ENCODE assay signal across 12 mouse cellular contexts in the genomic region with DNA sequence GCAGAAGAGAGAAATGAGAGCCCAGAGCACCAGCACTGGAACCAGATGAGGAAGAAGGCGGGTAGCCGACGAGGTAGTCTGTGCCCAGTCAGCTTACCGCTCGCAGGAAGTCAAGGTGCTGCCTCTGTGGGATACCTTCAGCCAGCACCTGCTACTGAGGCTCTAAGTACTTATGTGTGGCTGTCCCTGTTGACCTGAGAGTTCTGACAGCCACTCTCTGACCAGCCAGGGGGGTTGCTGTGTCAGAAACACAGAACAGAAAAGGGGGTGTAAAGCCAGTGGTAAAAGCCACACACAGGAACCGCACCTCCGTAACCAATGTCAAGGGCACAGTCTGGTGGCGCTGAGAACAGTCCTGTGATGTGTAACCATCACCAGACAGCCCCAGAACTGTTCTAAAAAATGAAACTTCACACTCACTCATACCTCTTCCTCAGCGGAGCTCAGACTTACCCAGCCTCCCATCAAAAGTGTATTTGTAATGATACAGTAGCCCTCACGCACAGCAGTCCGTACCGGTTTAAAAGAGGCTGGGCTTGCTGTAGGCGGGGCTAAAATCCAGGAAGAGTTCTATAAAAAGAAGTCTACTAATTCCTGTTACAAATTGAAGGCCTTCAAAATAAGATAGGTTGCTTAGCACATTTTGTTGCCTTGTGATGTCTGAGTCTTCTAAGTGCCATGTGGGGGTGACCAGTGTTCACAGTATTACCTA.
DNase-seq lines count a peak whose midpoint lies in the region; ATAC-seq and TF ChIP-seq lines count a peak whose summit lies in the region.
"Had no signal": no experiment of that assay in that cellular context is flagged by ENCODE, and none has a peak within 500 bp of the region (broad histone marks: within the 10 kb centered on the region; RNA-seq: fewer than 3 reads in every experiment).

No protein-coding gene starts in this region.

- TF ChIP-seq EP300 in heart, postnatal 0 days (IDR thresholded peaks at IDR 0.05; ENCODE audit: low read depth): no peak

- 61% methylated on average over 13 of the region's 13 CpGs for WGBS in heart, embryonic 16.5 days
- WGBS in heart, postnatal 0 days: 49% methylated on average over 13 of the region's 13 CpGs
- WGBS in forebrain, embryonic 14.5 days: 88% methylated on average over 13 of the region's 13 CpGs

- H3K27me3 ChIP-seq in heart, embryonic 16.5 days (ENCODE audit: control insufficient read depth, insufficient read depth, low read length): no peaks in the 10 kb centered on the region
- no peaks in the 10 kb centered on the region for H3K27me3 ChIP-seq in E14TG2a.4 (ENCODE audit: insufficient read depth, low read length)
- H3K27me3 ChIP-seq in heart, postnatal 0 days (ENCODE audit: control insufficient read depth, insufficient read depth, low read length): no peaks in the 10 kb centered on the region
- no peaks in the 10 kb centered on the region for H3K27me3 ChIP-seq in forebrain, embryonic 14.5 days (replicated peaks; ENCODE audit: control insufficient read depth, insufficient read depth, low read length)
- H3K27me3 ChIP-seq: intestine, embryonic 15.5 days; midbrain, embryonic 13.5 days; neural tube, embryonic 12.5 days had no signal

- peak overlapping the region; percentile 28 for H3K4me2 ChIP-seq in heart, embryonic 16.5 days (ENCODE audit: low read depth, low read length)
- peak overlapping the region; percentile 17; the same call in 1 of the 2 replicates for H3K4me2 ChIP-seq in heart, postnatal 0 days (ENCODE audit: low read depth, low read length)
- H3K4me2 ChIP-seq in forebrain, embryonic 14.5 days (ENCODE audit: low read length): no peak overlapping the region
- H3K4me2 ChIP-seq: intestine, embryonic 15.5 days; midbrain, embryonic 13.5 days; neural tube, embryonic 12.5 days had no signal

- intact Hi-C loops in heart, postnatal 25 days (cut with DNase I): no loop called here

- DNase-seq in heart, postnatal 25 days (ENCODE audit: low spot score): no peak
- DNase-seq in heart, postnatal 0 days (ENCODE audit: low spot score): peak; percentile 64
- DNase-seq in forebrain, embryonic 14.5 days (ENCODE audit: low spot score): no peak
- no peak for DNase-seq in thymus, postnatal 25 days
- DNase-seq: kidney, postnatal 14 days had no signal

- H3K36me3 ChIP-seq in heart, embryonic 16.5 days (ENCODE audit: control insufficient read depth, insufficient read depth): peaks cover 4% of the 10 kb centered on the region; the same call in 1 of the 2 replicates
- H3K36me3 ChIP-seq in E14TG2a.4 (ENCODE audit: insufficient read depth, low read length): peaks cover 62% of the 10 kb centered on the region
- H3K36me3 ChIP-seq in heart, postnatal 0 days (replicated peaks; ENCODE audit: control insufficient read depth, insufficient read depth, low read length): no peaks in the 10 kb centered on the region
- H3K36me3 ChIP-seq in forebrain, embryonic 14.5 days (ENCODE audit: control insufficient read depth, insufficient read depth, low read length): no peaks in the 10 kb centered on the region
- H3K36me3 ChIP-seq: intestine, embryonic 15.5 days; midbrain, embryonic 13.5 days; neural tube, embryonic 12.5 days had no signal

- peak overlapping the region; percentile 83 for H3K27ac ChIP-seq in heart, embryonic 16.5 days (ENCODE audit: low read length)
- peak overlapping the region; percentile 87 for H3K27ac ChIP-seq in heart, postnatal 0 days (ENCODE audit: low read depth)
- no peak overlapping the region for H3K27ac ChIP-seq in forebrain, embryonic 14.5 days (ENCODE audit: low read depth, low read length)
- H3K27ac ChIP-seq: hindbrain, embryonic 10.5 days; intestine, embryonic 15.5 days; midbrain, embryonic 13.5 days; neural tube, embryonic 12.5 days had no signal

- peaks cover 62% of the 10 kb centered on the region for H3K4me1 ChIP-seq in heart, embryonic 16.5 days (ENCODE audit: control insufficient read depth, insufficient read depth, low read length)
- peaks cover 92% of the 10 kb centered on the region for H3K4me1 ChIP-seq in E14TG2a.4 (replicated peaks; ENCODE audit: low read depth, low read length)
- peaks cover 61% of the 10 kb centered on the region for H3K4me1 ChIP-seq in heart, postnatal 0 days (ENCODE audit: control insufficient read depth, insufficient read depth)
- H3K4me1 ChIP-seq in forebrain, embryonic 14.5 days (ENCODE audit: control insufficient read depth, insufficient read depth, low read length): 0 out of 2 replicates have a peak, but pooled peaks cover 2% of the 10 kb centered on the region
- H3K4me1 ChIP-seq: midbrain, embryonic 13.5 days had no signal

- no peak for ATAC-seq in heart, embryonic 16.5 days (replicated peaks; ENCODE audit: extremely low read depth, insufficient read depth, low FRiP score)
- peak; percentile 55; the same call in 1 of the 2 replicates for ATAC-seq in heart, postnatal 0 days (ENCODE audit: insufficient read depth, low read depth)
- ATAC-seq in monocyte, adult 5-6 weeks (replicated peaks; ENCODE audit: insufficient number of reproducible peaks, low FRiP score, low TSS enrichment, poor library complexity, severe bottlenecking): peak; percentile 34; the same call in 1 of the 2 replicates
- ATAC-seq in forebrain, embryonic 14.5 days: no peak
- ATAC-seq: intestine, embryonic 15.5 days; midbrain, embryonic 13.5 days had no signal

- H3K9ac ChIP-seq in heart, embryonic 16.5 days (ENCODE audit: low read length): peak overlapping the region; percentile 41; the same call in 1 of the 2 replicates
- H3K9ac ChIP-seq in heart, postnatal 0 days (replicated peaks; ENCODE audit: low read depth, low read length): no peak overlapping the region
- no peak overlapping the region for H3K9ac ChIP-seq in forebrain, embryonic 14.5 days (ENCODE audit: low read length)
- H3K9ac ChIP-seq: intestine, embryonic 15.5 days; midbrain, embryonic 13.5 days; neural tube, embryonic 12.5 days had no signal

- no peak overlapping the region for H3K4me3 ChIP-seq in heart, embryonic 16.5 days (ENCODE audit: low read length)
- peak overlapping the region; percentile 10; the same call in 1 of the 2 replicates for H3K4me3 ChIP-seq in E14TG2a.4 (replicated peaks; ENCODE audit: low read length)
- no peak overlapping the region for H3K4me3 ChIP-seq in heart, postnatal 0 days (ENCODE audit: low read depth, low read length)
- H3K4me3 ChIP-seq in forebrain, embryonic 14.5 days (ENCODE audit: low read depth, low read length): no peak overlapping the region
- H3K4me3 ChIP-seq: hindbrain, embryonic 10.5 days; intestine, embryonic 15.5 days; midbrain, embryonic 13.5 days; neural tube, embryonic 12.5 days had no signal

- TF ChIP-seq CTCF in E14TG2a.4 (conservative IDR thresholded peaks at IDR 0.05; ENCODE audit: low read length): no peak
- no peak for TF ChIP-seq CTCF in heart, postnatal 0 days (IDR thresholded peaks at IDR 0.05; ENCODE audit: low read depth)

- H3K9me3 ChIP-seq in heart, embryonic 16.5 days (replicated peaks; ENCODE audit: control insufficient read depth, low read length): no peaks in the 10 kb centered on the region; the same call in 1 of the 2 replicates
- H3K9me3 ChIP-seq in E14TG2a.4 (ENCODE audit: low read length): no peaks in the 10 kb centered on the region
- H3K9me3 ChIP-seq in heart, postnatal 0 days (replicated peaks; ENCODE audit: control insufficient read depth, low read length): no peaks in the 10 kb centered on the region
- no peaks in the 10 kb centered on the region for H3K9me3 ChIP-seq in forebrain, embryonic 14.5 days (replicated peaks; ENCODE audit: control insufficient read depth, low read length)
- H3K9me3 ChIP-seq: intestine, embryonic 15.5 days; midbrain, embryonic 13.5 days; neural tube, embryonic 12.5 days had no signal

Comparison
In these comparisons a context has a peak if more than half of its experiments do, and no peak if none do; other contexts are left out.
1. ATAC-seq: peak in heart, postnatal 0 days (single experiment) and monocyte, adult 5-6 weeks (single experiment); none in heart, embryonic 16.5 days (single experiment) and forebrain, embryonic 14.5 days (single experiment).